Mouse (Mus musculus): Measurements from ENCODE around the gene Spata20. TPM values are rescaled to one million over a fixed set of nuclear protein-coding genes. Genes with fewer than 3 reads are reported as not detected.
A peak's percentile ranks its signal among the peaks of the same experiment; 100 is the strongest.

Gene Spata20
- 0.38 and 0.86 TPM in 2 replicates for polyA plus RNA-seq (2015; fragmentation: Nextera tagmentation; extraction: Ambion mirVana)

DNA sequence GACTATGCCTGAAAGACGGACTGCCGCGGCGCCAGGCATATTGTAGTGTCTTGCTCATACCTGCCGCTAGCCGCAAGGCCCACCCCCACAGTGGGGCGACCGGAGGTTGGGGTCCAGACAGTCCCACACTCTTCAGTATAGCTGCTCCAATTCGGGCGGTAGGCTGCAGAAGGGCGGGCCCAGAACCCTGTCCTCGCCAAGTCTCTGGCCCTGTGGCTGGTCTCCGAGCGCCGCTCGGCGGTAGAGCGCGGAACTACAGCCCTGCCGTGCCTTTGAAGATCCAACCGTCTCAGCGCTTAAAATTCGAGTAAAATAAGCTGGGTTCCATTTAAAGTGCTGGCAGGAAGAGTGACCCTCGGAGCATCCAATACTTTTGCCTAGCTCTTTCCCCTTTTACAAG is at the start of gene Spata20:
TSS of gene Spata20 (minus strand) at position 179 of the 400 bp plus-strand sequence.
- H3K4me3 ChIP-seq: peak within 1 kb of the TSS; percentile 27
- peak within 1 kb of the TSS; percentile 30; the same call in 1 of the 2 replicates for H3K9ac ChIP-seq (replicated peaks)
- no peaks in the 10 kb centered on the region for H3K36me3 ChIP-seq
- H3K9me3 ChIP-seq: no peaks in the 10 kb centered on the region
- no peaks in the 10 kb centered on the region for H3K27me3 ChIP-seq
- peaks cover 7% of the 10 kb centered on the region for H3K4me1 ChIP-seq
- WGBS: 4% methylated on average over 24 of the region's 24 CpGs
- H3K4me2 ChIP-seq (replicated peaks): peak within 1 kb of the TSS; percentile 45
- ATAC-seq (replicated peaks): peak; percentile 83
- H3K27ac ChIP-seq (replicated peaks): no peak within 1 kb of the TSS

DNA sequence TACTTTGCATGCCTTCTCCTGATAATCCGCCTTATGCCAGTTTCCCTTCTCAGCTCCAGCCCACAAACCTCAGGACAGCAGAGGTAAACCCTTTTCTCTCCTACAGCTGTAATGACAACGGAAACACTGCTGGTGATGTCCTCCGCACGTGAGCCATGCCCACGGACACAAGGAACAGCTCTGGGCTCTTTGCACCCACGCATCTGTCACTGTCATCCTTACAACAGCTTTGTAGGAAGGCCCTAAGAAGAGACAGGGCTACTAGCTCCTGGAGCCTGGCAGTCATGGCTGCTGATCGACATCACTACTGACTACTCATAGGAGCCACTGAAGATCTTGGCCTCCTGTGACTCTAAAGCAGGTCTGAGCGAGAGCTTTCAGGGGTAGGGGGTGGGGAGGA is 47.2 kb upstream of the Spata20 start:
- 86% methylated on average over 8 of the region's 8 CpGs for WGBS
- no peak overlapping the region for H3K27ac ChIP-seq (replicated peaks)
- ATAC-seq (replicated peaks): no peak

DNA sequence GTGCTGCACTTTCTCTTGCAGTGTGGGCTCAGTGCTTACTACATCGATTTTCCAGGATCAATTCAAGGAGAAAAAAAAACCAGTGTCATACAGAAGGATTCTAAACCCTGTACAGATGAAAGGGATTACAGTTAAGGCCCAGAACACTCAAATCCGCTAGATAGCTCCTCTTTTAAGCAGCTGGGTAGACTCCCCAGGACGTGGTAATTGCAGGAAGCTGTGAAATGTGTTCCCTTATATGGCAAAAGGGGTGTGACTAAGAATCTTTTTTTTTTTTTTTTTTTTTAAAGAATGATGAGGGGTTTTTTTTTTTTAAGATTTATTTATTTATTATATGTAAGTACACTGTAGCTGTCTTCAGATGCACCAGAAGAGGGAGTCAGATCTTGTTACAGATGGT is 42.9 kb upstream of the Spata20 start:
- no peak overlapping the region for H3K4me2 ChIP-seq (replicated peaks)
- WGBS: 31% methylated on average over 3 of the region's 3 CpGs
- no peak overlapping the region for H3K9ac ChIP-seq (replicated peaks)
- no peaks in the 10 kb centered on the region for H3K27me3 ChIP-seq
- no peak for ATAC-seq (replicated peaks)
- no peaks in the 10 kb centered on the region for H3K36me3 ChIP-seq
- no peaks in the 10 kb centered on the region for H3K4me1 ChIP-seq
- H3K9me3 ChIP-seq: no peaks in the 10 kb centered on the region
- no peak overlapping the region for H3K27ac ChIP-seq (replicated peaks)
- no peak overlapping the region for H3K4me3 ChIP-seq

More for the DNA sequence above, 47.2 kb upstream of the Spata20 start:
- H3K9ac ChIP-seq (replicated peaks): no peak overlapping the region
- H3K9me3 ChIP-seq: no peaks in the 10 kb centered on the region
- H3K36me3 ChIP-seq: no peaks in the 10 kb centered on the region
- H3K27me3 ChIP-seq: no peaks in the 10 kb centered on the region
- no peak overlapping the region for H3K4me3 ChIP-seq
- H3K4me2 ChIP-seq (replicated peaks): no peak overlapping the region
- H3K4me1 ChIP-seq: no peaks in the 10 kb centered on the region

DNA sequence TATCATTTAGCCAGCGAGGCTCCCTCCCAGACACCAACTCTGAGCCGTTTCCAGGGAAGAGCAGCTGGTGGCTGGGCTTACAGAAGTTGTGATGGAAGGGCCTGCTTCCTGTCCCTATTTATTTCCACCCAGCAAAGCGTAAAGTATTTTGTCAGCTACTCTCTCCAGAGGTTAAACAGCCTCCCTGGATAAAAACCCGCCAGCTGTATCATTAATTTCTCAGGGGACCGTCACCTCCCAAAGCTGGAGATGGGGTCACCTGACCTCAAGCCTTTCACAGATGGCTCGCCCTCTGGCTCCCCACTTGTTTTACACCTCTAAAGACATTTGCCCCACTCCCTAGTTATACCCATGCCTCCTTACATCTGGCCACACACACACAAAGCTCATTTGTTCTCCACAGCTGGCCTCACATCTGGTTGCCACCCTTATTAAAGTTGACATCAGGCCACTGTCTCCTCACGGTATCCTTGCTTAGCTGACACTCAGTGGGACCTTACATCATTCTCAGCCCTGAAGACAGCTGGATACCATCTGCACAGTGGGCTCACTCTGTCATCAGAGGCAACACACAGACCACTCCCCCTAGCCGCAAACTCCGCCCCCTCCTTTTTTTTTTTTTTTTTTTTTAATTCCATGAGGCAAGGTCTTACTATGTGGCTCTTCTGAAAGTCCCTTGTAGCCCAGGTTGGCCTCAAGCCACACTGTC is 40.3 kb upstream of the Spata20 start:
- 64% methylated on average over 9 of the region's 9 CpGs for WGBS
- peaks cover 4% of the 10 kb centered on the region for H3K4me1 ChIP-seq
- no peak overlapping the region for H3K4me3 ChIP-seq
- ATAC-seq (replicated peaks): no peak
- no peak overlapping the region for H3K27ac ChIP-seq (replicated peaks)
- H3K27me3 ChIP-seq: no peaks in the 10 kb centered on the region
- H3K9me3 ChIP-seq: no peaks in the 10 kb centered on the region
- H3K36me3 ChIP-seq: no peaks in the 10 kb centered on the region
- no peak overlapping the region for H3K4me2 ChIP-seq (replicated peaks)
- H3K9ac ChIP-seq (replicated peaks): no peak overlapping the region

DNA sequence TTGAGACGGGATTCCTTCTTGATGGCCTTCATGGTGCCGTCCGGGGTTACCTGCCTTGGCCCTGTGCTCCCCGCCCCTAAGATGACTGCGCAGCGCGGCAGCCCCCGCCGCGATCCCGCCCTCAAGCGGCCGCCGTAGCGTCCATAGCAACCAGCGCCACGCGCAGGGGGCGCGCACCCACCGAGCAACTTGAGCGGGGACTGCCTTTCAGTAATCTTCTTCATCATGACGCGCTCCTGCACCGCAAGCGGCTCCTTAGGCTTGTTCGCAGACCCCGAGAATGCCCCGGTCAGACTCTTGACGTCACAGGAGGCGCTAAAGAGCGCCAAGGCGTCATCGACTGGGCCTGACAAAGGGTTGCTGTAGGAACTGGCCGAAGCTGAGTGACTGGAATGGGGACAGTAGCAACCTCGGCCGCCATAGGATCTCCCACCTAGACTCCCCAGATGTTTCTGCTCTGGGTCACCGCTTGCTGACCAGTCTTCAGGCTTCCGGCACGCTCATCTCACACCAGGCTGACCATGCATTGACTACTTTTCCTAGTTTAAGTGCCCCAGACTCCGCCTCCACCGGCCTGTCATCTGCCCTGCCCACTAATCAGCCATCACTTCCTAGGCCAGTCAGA is 35.4 kb upstream of the Spata20 start, which contains the start of gene Mycbpap:
TSS of gene Mycbpap (minus strand) at position 524 of the 625 bp plus-strand sequence.
- Histone ChIP-seq H3K4me3 (peak within 1 kb of the TSS; percentile 48), H3K4me1 (peaks cover 8% of the 10 kb centered on the region), H3K27ac (replicated peaks) (no peak within 1 kb of the TSS), H3K9ac (replicated peaks) (peak within 1 kb of the TSS; percentile 49), H3K27me3 (no peaks in the 10 kb centered on the region), H3K36me3 (no peaks in the 10 kb centered on the region), H3K4me2 (replicated peaks) (peak within 1 kb of the TSS; percentile 93), H3K9me3 (no peaks in the 10 kb centered on the region)
- peak; percentile 78 for ATAC-seq (replicated peaks)
- WGBS: under 1% methylated on average over 42 of the region's 42 CpGs

DNA sequence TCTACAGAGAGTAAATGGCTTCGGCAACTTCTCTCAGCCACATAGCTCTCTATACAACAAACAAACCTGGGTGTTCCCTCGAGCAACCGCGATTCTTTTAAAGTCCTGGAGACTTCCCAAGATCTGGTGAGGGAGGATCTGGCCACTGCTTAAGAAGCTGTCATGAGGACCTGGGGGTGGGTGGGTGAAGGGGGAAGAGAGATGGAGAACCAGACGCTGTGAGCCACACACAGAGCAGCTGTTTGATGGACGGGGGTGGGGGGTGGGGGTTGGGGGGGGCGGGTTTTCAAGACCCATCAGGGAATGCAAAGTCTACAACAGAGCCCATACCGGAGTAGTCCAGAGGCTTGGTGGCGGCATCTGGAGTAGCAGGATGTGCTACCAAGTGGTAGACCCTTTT is 27.5 kb upstream of the Spata20 start:
- ATAC-seq (replicated peaks): no peak
- Histone ChIP-seq H3K4me2 (replicated peaks) (no peak overlapping the region), H3K9ac (replicated peaks) (no peak overlapping the region), H3K27me3 (no peaks in the 10 kb centered on the region), H3K36me3 (no peaks in the 10 kb centered on the region), H3K4me3 (no peak overlapping the region), H3K9me3 (no peaks in the 10 kb centered on the region), H3K4me1 (no peaks in the 10 kb centered on the region), H3K27ac (replicated peaks) (no peak overlapping the region)
- WGBS: 67% methylated on average over 9 of the region's 9 CpGs

DNA sequence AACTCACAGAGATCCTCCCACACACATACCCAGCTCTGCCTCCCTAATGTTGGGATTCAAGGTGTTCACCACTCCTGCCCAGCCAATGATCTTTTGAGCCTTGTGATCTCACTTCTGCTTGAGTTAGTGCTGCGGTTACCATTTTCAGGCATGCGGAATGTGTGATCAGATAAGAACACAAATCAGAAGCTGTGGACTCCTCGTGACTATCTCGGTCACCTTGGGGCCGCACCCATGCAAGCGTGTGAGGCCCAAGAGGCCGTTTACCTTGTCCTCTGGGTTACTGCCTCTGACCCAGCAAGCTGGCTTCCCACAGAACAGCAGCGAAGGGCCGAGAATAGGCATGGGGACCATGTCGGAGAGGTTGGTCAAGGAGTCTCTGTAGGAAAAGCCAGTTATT is 23.0 kb upstream of the Spata20 start:
- WGBS: 91% methylated on average over 10 of the region's 10 CpGs
- no peaks in the 10 kb centered on the region for H3K4me1 ChIP-seq
- ATAC-seq (replicated peaks): no peak
- H3K4me2 ChIP-seq (replicated peaks): no peak overlapping the region
- H3K36me3 ChIP-seq: no peaks in the 10 kb centered on the region
- no peaks in the 10 kb centered on the region for H3K27me3 ChIP-seq
- H3K9me3 ChIP-seq: no peaks in the 10 kb centered on the region
- no peak overlapping the region for H3K9ac ChIP-seq (replicated peaks)
- no peak overlapping the region for H3K4me3 ChIP-seq
- no peak overlapping the region for H3K27ac ChIP-seq (replicated peaks)

DNA sequence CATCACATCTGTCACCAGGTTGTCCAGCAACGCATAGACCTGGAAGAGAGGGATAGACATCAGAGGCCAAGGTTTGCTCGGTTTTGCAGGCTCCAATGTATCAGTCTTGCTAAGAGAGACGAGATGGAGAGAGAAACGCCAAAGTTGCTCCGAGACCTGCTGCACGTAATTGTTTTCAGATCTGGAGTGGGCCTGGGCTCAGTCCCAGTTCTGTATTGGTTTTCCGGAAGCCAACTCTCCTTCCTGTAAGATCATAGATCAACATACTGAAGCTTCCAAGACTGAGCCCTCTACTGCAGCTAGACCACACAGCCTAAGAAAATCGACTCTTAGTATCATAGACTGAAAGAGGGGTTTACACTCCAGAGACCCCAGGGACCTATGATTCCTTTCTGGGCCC is 15.5 kb upstream of the Spata20 start:
- no peaks in the 10 kb centered on the region for H3K9me3 ChIP-seq
- no peak overlapping the region for H3K9ac ChIP-seq (replicated peaks)
- peaks cover 23% of the 10 kb centered on the region for H3K4me1 ChIP-seq
- ATAC-seq (replicated peaks): no peak
- peaks cover 11% of the 10 kb centered on the region; the same call in 1 of the 2 replicates for H3K27me3 ChIP-seq
- WGBS: 91% methylated on average over 8 of the region's 8 CpGs
- H3K4me2 ChIP-seq (replicated peaks): no peak overlapping the region
- no peaks in the 10 kb centered on the region for H3K36me3 ChIP-seq
- no peak overlapping the region for H3K27ac ChIP-seq (replicated peaks)
- H3K4me3 ChIP-seq: no peak overlapping the region

DNA sequence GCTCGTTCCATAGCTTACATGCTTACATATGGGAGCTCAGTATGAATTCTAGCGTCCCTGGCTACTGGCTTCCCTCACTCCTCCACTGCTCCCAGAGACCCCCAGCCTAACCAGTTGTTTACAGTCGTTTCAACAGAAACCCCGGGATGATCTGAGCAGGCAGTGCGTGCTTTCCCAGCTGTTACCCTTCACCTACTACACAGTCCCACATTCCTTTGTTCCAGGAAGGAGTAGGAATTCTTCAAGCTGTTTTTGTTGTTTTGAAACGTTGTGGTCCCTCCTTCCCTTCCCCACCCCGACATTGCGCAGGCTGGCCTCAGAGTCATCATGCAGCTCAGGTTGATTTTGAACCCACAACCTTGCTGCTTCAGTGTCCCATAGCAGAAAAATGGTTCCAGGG is 14.4 kb upstream of the Spata20 start:
- ATAC-seq (replicated peaks): no peak
- 37% methylated on average over 8 of the region's 8 CpGs for WGBS
- Histone ChIP-seq H3K9ac (replicated peaks) (no peak overlapping the region), H3K27ac (replicated peaks) (no peak overlapping the region), H3K9me3 (no peaks in the 10 kb centered on the region), H3K36me3 (no peaks in the 10 kb centered on the region), H3K4me1 (peaks cover 23% of the 10 kb centered on the region), H3K27me3 (peaks cover 11% of the 10 kb centered on the region; the same call in 1 of the 2 replicates), H3K4me2 (replicated peaks) (no peak overlapping the region), H3K4me3 (no peak overlapping the region)

DNA sequence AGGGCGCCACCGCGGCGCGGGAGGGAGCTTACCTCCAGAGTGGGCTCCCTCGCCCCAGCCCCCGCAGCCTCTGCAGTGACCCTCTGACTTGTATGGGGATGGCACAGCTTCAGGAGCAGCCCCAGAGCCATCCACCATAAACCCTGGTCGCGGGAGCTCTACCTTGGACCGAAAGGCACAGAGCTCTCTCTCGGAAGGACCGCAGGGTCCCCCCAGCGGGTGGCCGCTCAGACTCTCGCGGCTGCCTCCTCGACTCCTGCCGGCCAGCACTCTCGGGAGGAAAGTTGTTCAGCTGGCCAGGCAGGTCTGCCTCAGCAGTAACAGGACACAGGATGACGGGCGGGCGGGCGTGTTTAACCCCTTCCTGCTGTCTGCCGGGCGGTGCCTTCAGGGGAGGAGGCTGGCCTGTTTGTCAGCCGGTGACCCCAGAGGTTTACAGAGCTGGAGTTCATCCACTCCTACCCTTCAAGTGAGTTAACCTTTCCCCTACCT is 13.7 kb upstream of the Spata20 start, which contains the start of gene Epn3:
TSS of gene Epn3 (minus strand) at position 314 of the 492 bp plus-strand sequence.
- H3K36me3 ChIP-seq: no peaks in the 10 kb centered on the region
- H3K9ac ChIP-seq (replicated peaks): peak within 1 kb of the TSS; percentile 18; the same call in 1 of the 2 replicates
- peak within 1 kb of the TSS; percentile 24 for H3K4me3 ChIP-seq
- no peak within 1 kb of the TSS for H3K27ac ChIP-seq (replicated peaks)
- WGBS: 2% methylated on average over 26 of the region's 26 CpGs
- H3K4me1 ChIP-seq: peaks cover 23% of the 10 kb centered on the region
- ATAC-seq (replicated peaks): 0 out of 2 replicates have a peak, but pooled peaks have one; percentile 49
- H3K27me3 ChIP-seq: peaks cover 11% of the 10 kb centered on the region; the same call in 1 of the 2 replicates
- H3K9me3 ChIP-seq: no peaks in the 10 kb centered on the region
- H3K4me2 ChIP-seq (replicated peaks): peak within 1 kb of the TSS; percentile 45

DNA sequence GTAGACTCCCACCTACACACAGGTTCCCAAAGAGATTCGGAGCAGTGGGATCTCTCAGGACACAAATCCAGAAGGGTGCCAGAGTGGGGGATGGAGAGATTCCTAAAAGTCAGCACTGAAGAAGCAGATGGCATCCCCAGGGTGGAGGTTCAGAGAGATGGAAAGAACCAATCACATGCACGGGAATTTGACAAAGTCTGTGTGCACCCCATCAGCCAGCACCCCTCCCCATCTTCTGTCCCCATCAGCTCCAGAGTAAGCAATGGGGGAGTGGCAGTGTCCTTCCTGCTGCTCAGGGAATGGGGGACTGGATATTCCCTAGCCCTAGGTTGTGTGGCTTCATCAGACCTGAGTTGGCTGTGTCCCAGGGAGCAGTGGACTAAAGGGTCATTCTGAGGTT is 13.1 kb upstream of the Spata20 start:
- Histone ChIP-seq H3K4me1 (peaks cover 23% of the 10 kb centered on the region), H3K27me3 (peaks cover 11% of the 10 kb centered on the region; the same call in 1 of the 2 replicates), H3K36me3 (no peaks in the 10 kb centered on the region), H3K4me3 (peak overlapping the region; percentile 24), H3K9ac (replicated peaks) (no peak overlapping the region), H3K4me2 (replicated peaks) (peak overlapping the region; percentile 45), H3K9me3 (no peaks in the 10 kb centered on the region), H3K27ac (replicated peaks) (no peak overlapping the region)
- WGBS: 8% methylated on average over 2 of the region's 2 CpGs
- peak; percentile 24; the same call in 1 of the 2 replicates for ATAC-seq (replicated peaks)
